Mouse (Mus musculus): ENCODE results near the gene Ccdc175. TPM values are rescaled to one million over a fixed set of nuclear protein-coding genes. Genes with fewer than 3 reads are reported as not detected.

Gene Ccdc175
- polyA plus RNA-seq (2017; shearing (Covaris generic)) = not detected

GRCm38 (mm10) chr12:72184929-72185328, at the start of gene Ccdc175:
TSS of gene Ccdc175 (minus strand) at chr12:72185029.

GRCm38 (mm10) chr12:72085329-72086165, 99.3 kb downstream of the Ccdc175 start, which contains the start of the genes L3hypdh and Jkamp:
TSS of gene L3hypdh (minus strand) at chr12:72085439.
TSS of gene Jkamp (plus strand) at chr12:72085589.

GRCm38 (mm10) chr12:72070327-72071269, 114.2 kb downstream of the Ccdc175 start, which contains the start of gene Gpr135:
TSS of gene Gpr135 (minus strand) at chr12:72071125.

Other genes with a start within 250 kb of the Ccdc175 start
- not detected for gene Gpr135, start 113.9 kb downstream of the Ccdc175 start, polyA plus RNA-seq (2017; shearing (Covaris generic))
- not detected for gene L3hypdh, start 99.6 kb downstream of the Ccdc175 start, polyA plus RNA-seq (2017; shearing (Covaris generic))
- 25.4 TPM for gene Jkamp, start 99.4 kb downstream of the Ccdc175 start, polyA plus RNA-seq (2017; shearing (Covaris generic))
- gene Rtn1, start 224.0 kb upstream of the Ccdc175 start, polyA plus RNA-seq (2017; shearing (Covaris generic)) = not detected

All from naive thymus-derived CD4-positive, alpha-beta T cell, adult 5 months (primary cell).